Mouse (Mus musculus) kidney, postnatal 10 days (tissue): ENCODE results near the gene Tbcb.
"Not testable (repeated sequence)": the region's sequence is repeated elsewhere in the genome, so short reads cannot be mapped to it uniquely, and the experiment has no call there.

Experiments used
- DNase-seq: peaks from one replicate; pipeline ENCODE4 v3.0.0; 2021; ENCODE audit warnings: mixed read lengths

Tbcb gene

GRCm38 (mm10) chr7:30192088-30192487 is 40.0 kb downstream of the Tbcb start:
- no peak for DNase-seq

DNA sequence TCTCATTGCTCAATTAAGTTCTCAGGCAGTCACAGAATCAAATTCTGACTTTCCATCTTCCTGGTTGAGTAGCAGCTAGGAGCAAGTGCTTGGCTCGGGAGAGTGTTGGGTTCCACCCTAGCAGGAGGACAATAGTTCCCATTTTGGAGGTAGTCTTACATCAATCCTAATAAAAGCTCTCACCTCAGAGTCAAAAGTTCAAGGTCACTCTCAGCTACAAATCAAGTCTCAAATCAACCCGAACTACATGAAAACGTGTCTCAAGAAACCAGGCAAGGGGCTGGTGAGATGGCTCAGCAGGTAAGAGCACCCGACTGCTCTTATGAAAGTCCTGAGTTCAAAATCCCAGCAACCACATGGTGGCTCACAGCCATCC is 43.0 kb downstream of the Tbcb start:
- DNase-seq = no peak

DNA sequence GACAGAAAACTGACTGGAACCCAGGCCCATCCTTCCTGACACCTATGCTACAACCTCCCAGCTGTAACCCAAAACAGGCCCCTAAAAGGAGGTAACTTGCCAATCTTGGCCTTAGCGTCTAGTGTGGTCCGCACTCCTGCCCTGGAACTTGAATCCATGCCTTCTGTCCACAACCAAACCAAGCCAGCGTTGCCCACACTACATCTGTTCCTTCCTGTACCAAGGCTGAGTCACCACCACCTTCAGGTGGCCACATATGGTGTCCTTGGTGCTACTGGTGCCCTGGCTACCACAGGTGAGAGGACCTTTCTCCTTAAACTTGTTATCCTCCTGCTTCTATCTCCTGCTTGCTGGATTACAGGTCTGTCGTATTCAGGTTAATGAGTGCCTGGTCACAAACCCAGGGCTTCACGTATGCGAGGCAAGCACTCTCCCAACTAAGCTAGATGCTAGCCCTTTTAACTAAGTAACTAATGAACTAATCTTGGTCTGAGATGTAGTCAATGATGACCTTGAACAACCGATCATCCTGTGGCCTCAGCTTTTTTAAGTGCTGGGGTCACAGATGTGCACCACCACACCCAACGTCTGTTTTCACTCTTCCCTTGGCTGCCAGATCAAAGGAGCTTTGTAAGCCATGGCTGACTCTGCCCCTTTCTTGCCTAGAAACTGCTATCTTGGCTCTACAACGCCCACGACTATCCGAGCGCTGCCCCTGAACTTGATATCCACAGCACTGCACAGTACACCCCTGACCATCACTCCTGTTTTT is 43.5 kb downstream of the Tbcb start:
- no peak for DNase-seq

DNA sequence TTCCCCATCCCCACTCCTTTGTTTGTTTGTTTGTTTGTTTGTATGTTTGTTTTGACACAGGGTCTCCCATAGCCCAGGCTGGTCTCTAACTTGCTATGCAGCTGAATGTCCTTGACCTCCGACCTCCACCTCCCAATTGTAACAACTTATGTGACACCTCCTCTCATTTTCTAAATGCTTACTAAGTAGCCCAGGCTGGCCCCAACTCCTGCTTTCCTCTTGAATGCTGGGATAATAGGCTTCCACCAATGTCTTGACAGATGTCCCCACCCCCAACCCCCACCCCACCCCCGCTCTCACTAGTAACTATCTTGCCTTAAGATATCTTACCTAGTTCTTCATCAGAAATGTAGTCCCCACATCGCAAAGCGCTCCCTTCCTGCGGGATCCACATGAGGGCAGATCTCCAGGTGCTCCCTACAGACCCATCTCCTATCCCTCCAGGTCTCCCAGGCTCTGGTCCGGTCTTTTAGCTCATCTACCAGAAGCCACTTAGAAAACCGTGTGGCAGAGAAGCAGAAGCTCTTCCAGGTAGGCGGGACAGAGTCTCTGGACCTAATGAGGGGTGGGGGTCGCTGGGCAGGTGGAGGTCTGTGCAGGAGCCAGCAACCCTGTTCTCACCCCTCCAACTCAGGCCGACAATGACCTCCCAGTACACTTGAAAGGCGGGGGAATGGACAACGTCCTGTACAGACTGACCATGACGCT is 47.3 kb downstream of the Tbcb start:
- no peak for DNase-seq

GRCm38 (mm10) chr7:30183879-30184289 is 48.2 kb downstream of the Tbcb start, which contains the start of gene Cox7a1:
TSS of gene Cox7a1 (plus strand) at chr7:30184144.
- peak; percentile 91 for DNase-seq

- not testable (repeated sequence) for DNase-seq
Observed at GRCm38 (mm10) chr7:30183189-30183588, 48.9 kb downstream of the Tbcb start.

- DNase-seq = not testable (repeated sequence)
Observed at GRCm38 (mm10) chr7:30181929-30182328, 50.1 kb downstream of the Tbcb start.

DNA sequence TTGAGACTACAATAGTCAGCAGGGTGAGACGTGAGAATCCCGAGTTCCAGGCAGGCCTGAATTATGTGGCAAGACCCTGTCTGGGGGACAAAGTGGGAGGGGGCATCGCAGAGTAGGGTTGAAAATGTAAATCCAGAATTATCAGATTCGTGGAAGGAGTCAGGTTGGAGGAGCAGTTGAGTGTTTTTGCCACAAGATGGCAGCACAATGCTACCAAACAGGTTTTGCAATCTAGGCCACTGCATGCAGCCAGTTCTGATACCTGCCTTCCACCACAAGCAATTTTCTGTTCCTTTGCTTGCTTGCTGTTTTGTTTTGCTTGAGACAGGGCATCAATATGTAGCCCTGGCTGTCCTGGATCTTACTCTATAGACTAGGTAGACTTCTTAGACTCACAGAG is 50.8 kb downstream of the Tbcb start:
- DNase-seq = peak; percentile 85

DNA sequence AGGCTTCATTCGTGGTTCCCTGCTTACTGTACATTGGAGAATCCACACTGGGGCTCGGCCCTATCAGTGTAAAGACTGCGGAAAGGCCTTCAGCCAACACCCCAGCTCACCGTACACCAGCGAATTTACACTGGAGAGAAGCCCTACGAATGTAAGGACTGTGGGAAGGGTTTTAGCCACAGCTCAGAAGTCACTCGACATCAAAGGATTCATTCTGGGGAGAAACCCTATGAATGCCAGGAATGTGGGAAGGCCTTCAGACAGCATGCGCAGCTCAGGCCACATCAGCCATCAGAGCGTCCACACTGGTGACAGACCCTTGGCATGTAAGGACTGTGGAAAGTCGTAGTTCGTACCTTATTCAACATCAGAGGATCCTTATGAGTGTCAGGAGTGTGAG is 53.8 kb downstream of the Tbcb start:
- no peak for DNase-seq

- no peak for DNase-seq
Observed at GRCm38 (mm10) chr7:30176474-30176873, 55.6 kb downstream of the Tbcb start.
